Mouse (Mus musculus): ENCODE measurements around the gene Osbpl2. TPM values are rescaled to one million over a fixed set of nuclear protein-coding genes. Genes with fewer than 3 reads are reported as not detected.

Osbpl2 gene
- polyA plus RNA-seq (2012; rRNA removed): 25.3 and 25.7 TPM in 2 replicates

GRCm38 (mm10) chr2:180118661-180119438 is at the start of gene Osbpl2:
Osbpl2 (plus strand) TSS chr2:180119306.

DNA sequence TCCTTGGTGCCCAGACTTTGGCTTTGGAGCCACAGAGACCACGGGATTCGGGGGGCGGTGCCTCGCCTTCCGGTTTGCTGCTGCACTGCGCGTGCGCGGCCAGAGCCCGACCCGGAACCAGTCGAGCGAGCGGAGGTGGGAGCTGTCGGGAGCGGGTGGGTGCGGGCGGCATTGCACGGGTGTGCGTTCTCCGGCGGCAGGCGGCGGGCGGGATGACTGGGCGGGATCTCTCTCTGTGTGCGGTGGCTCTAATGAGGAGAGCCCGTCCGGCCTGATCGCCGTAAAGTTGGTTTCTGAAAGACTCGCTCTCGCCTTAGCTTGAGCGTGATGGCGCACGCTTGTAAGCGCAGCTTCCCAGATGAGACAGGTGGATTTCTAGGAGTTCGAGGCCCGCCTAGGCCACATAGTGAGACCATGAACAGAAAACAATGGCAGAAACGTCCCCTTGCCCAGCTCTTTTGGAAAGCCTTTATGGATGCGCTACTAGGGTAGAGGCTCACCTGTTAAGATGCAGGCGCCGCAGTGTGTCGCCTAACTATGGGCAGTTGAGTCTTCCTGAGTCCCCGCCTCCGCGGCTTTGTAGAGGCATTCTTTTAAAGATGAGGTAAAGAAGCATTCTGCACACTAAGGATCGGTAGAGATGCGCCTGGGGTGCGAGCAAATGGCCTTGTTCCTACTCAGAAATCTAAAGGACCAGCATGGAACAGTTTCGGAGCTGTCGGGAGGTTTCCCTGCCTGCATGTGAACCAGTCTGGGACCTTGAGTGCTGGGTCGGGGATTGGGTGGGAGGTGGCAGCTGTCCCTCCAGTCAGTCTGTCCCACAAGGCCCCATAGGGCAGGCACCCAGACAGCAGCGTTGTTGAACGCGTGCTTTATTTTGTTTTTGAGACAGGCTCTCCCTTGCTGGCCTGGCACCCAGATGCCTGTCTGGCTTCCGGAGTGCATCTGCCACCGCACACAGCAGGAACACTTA is 48.3 kb upstream of the Osbpl2 start, which contains the start of gene Mtg2:
Mtg2 (plus strand) TSS at position 108 of the 973 bp plus-strand sequence.

GRCm38 (mm10) chr2:180103978-180104658 is 15.0 kb upstream of the Osbpl2 start, which contains the start of gene Hrh3:
Hrh3 (minus strand) TSS chr2:180104488.

DNA sequence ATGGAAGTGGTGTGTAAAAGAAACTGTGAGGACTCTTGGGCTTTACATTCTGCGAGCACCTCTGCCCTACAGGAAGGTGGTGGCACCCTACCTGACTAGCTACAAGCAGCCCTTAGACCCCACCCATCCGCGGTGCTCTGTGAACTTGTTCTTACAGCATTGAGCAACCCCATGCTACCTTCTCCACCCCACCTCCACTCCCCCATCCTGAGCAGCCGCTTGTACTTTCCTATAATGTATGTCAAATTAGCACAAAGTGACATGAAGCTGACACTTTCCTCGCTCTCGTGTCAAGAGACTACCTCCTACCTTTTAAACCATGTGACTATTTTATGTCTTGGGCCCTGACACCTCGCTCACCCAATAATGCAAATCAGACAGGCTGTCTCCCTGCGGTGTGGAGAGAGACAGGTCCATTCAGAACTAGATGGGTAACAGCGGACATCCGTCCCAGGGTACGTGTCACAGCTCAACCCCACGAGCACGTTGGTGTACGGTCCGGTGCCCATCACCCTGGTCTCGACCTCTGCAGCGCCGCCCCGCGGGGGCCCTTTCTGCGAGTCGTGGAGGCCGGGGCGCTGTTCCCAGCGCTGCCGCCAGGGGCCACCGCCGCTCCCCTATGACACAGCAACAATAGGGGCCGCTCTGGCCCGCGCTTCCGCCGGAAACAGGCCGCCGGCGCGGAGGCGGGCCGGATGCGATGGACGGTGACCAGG is 51.9 kb downstream of the Osbpl2 start, which contains the start of gene Adrm1:
Adrm1 (plus strand) TSS at position 680 of the 716 bp plus-strand sequence.

Other genes starting within 250 kb of the Osbpl2 start
- gene Taf4, start 142.7 kb upstream of the Osbpl2 start, polyA plus RNA-seq (2012; rRNA removed): 5.5 and 6.0 TPM in 2 replicates
- 11.3 and 12.3 TPM in 2 replicates for gene Lsm14b, start 94.3 kb upstream of the Osbpl2 start, polyA plus RNA-seq (2012; rRNA removed)
- 67.9 and 71.5 TPM in 2 replicates for gene Psma7, start 76.9 kb upstream of the Osbpl2 start, polyA plus RNA-seq (2012; rRNA removed)
- gene Ss18l1, start 76.8 kb upstream of the Osbpl2 start, polyA plus RNA-seq (2012; rRNA removed): 2.3 and 2.5 TPM in 2 replicates
- 5.5 and 7.4 TPM in 2 replicates for gene Mtg2, start 48.7 kb upstream of the Osbpl2 start, polyA plus RNA-seq (2012; rRNA removed)
- gene Hrh3, start 14.8 kb upstream of the Osbpl2 start, polyA plus RNA-seq (2012; rRNA removed): 0.04 and 0.20 TPM in 2 replicates
- 92.0 and 132 TPM in 2 replicates for gene Adrm1, start 52.2 kb downstream of the Osbpl2 start, polyA plus RNA-seq (2012; rRNA removed)
- 43.7 and 49.6 TPM in 2 replicates for gene Lama5, start 106.6 kb downstream of the Osbpl2 start, polyA plus RNA-seq (2012; rRNA removed)
- 954 and 1,766 TPM in 2 replicates for gene Rps21, start 138.1 kb downstream of the Osbpl2 start, polyA plus RNA-seq (2012; rRNA removed)
- gene Cables2, start 154.2 kb downstream of the Osbpl2 start, polyA plus RNA-seq (2012; rRNA removed): 12.3 and 14.5 TPM in 2 replicates
- 4.3 and 4.4 TPM in 2 replicates for gene Rbbp8nl, start 170.6 kb downstream of the Osbpl2 start, polyA plus RNA-seq (2012; rRNA removed)
- 23.4 and 30.8 TPM in 2 replicates for gene Gata5, start 215.4 kb downstream of the Osbpl2 start, polyA plus RNA-seq (2012; rRNA removed)